Comparison of ENCODE assay signal across 22 mouse cellular contexts in the genomic region with DNA sequence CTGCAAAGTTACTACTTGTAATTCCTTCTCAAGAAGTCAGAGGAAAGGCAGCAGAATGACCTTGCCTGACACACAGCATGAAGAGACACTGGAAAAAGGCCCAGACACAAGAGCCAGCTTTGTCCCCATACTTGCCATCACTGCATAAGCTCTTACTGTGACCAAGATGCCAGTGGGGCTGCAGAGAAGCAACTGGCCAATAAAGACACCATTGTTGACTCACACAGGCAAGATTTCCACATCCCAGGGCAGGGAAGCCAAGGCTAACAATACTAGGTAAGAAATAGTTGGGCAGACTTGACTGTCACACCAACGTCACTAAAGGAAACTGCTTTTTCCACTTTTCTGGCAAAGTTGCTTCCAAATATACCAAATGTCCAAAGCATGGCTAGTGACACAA. TPM values are rescaled to one million over a fixed set of nuclear protein-coding genes. Genes with fewer than 3 reads are reported as not detected.
DNase-seq lines count a peak whose midpoint lies in the region; ATAC-seq lines count a peak whose summit lies in the region.
"Had no signal": no experiment of that assay in that cellular context is flagged by ENCODE, and none has a peak within 500 bp of the region (broad histone marks: within the 10 kb centered on the region; RNA-seq: fewer than 3 reads in every experiment).

No protein-coding gene starts in this region.

- no peak for ATAC-seq in heart, embryonic 14.5 days (ENCODE audit: insufficient number of reproducible peaks, insufficient read depth, low FRiP score, low read depth)
- ATAC-seq: forebrain, embryonic 13.5 days; forebrain, postnatal 0 days; intestine, embryonic 16.5 days had no signal

- H3K27ac ChIP-seq in heart, embryonic 14.5 days (replicated peaks in 1 of 2; ENCODE audit: control insufficient read depth in 1 of 2, insufficient read depth in 1 of 2, low read depth in 2 of 2, low read length in 2 of 2) = peak overlapping the region; percentile 1 to 15; a peak in 1 of 4 replicates
- H3K27ac ChIP-seq: embryonic facial prominence, embryonic 12.5 days; forebrain, embryonic 13.5 days; hindbrain, embryonic 15.5 days had no signal

- DNase-seq in adrenal gland, adult 2 months = peak; percentile 59
- DNase-seq in adrenal gland, adult 18-20 months (ENCODE audit: low spot score in 2 of 2) = no peak
- no peak for DNase-seq in heart, adult 11 months
- peak; percentile 59 for DNase-seq in 3134 (ENCODE audit: extremely low read depth, insufficient read length, low spot score)
- DNase-seq in fat pad, adult 2 months (ENCODE audit: extremely low read depth, low read depth, low spot score) = peak; percentile 92
- no peak for DNase-seq in layer of hippocampus, postnatal 14 days (ENCODE audit: low spot score in 2 of 2)
- DNase-seq in spleen, postnatal 4 days (ENCODE audit: low spot score in 2 of 2) = no peak
- DNase-seq: cerebellum, adult 11-12 months; cerebellum, adult 9-10 months; cerebellum, postnatal 25 days; forebrain, postnatal 0 days; gastrocnemius, postnatal 36 days; heart, postnatal 36 days; kidney, adult 2 months had no signal

- H3K36me3 ChIP-seq in heart, embryonic 14.5 days (ENCODE audit: control insufficient read depth, insufficient read depth, low read length) = no peaks in the 10 kb centered on the region
- H3K36me3 ChIP-seq: embryonic facial prominence, embryonic 12.5 days; heart, embryonic 10.5 days; heart, embryonic 15.5 days; hindbrain, embryonic 15.5 days had no signal

- no peaks in the 10 kb centered on the region for H3K27me3 ChIP-seq in heart, embryonic 14.5 days (ENCODE audit: control insufficient read depth, insufficient read depth, low read length)
- H3K27me3 ChIP-seq: embryonic facial prominence, embryonic 12.5 days; forebrain, embryonic 13.5 days; heart, embryonic 15.5 days; hindbrain, embryonic 15.5 days had no signal

- H3K9me3 ChIP-seq in heart, embryonic 14.5 days (ENCODE audit: control insufficient read depth, low read length) = no peaks in the 10 kb centered on the region
- H3K9me3 ChIP-seq: embryonic facial prominence, embryonic 12.5 days; forebrain, embryonic 13.5 days; heart, embryonic 10.5 days; heart, embryonic 15.5 days; hindbrain, embryonic 15.5 days had no signal

- H3K4me3 ChIP-seq in heart, embryonic 14.5 days (ENCODE audit: control insufficient read depth in 1 of 2, insufficient read depth in 1 of 2, low read depth in 1 of 2, low read length in 2 of 2) = no peak overlapping the region
- H3K4me3 ChIP-seq: embryonic facial prominence, embryonic 12.5 days; forebrain, embryonic 13.5 days; heart, embryonic 10.5 days; heart, embryonic 15.5 days; hindbrain, embryonic 15.5 days had no signal

- H3K4me1 ChIP-seq in heart, embryonic 14.5 days (ENCODE audit: control insufficient read depth in 2 of 2, insufficient read depth in 2 of 2, low read length in 2 of 2) = peaks cover 36 to 46% of the 10 kb centered on the region in 2 experiments

- no peak overlapping the region for H3K9ac ChIP-seq in heart, embryonic 14.5 days (ENCODE audit: low read length)
- H3K9ac ChIP-seq: embryonic facial prominence, embryonic 12.5 days; forebrain, embryonic 13.5 days; forebrain, postnatal 0 days; heart, embryonic 15.5 days; hindbrain, embryonic 15.5 days had no signal

- no peak overlapping the region for H3K4me2 ChIP-seq in heart, embryonic 14.5 days (ENCODE audit: low read length)
- H3K4me2 ChIP-seq: embryonic facial prominence, embryonic 12.5 days; forebrain, embryonic 13.5 days; heart, embryonic 15.5 days; hindbrain, embryonic 15.5 days had no signal

- WGBS in heart, embryonic 14.5 days = 88% methylated on average over 1 of the region's 1 CpGs

RNA-seq across cellular contexts. Expression of gene Tln2, which starts 20.0 kb away (rescaled TPM):
- total RNA-seq in adrenal gland, adult 2 months (2021) = 10 to 100 TPM; 21.7 to 24.7 TPM
- polyA plus RNA-seq in adrenal gland, adult 2 months (2012; rRNA removed) = 12.7 and 12.8 TPM in 2 replicates
- total RNA-seq in adrenal gland, adult 18-20 months (2021) = 10 to 100 TPM; 24.6 to 27.5 TPM
- 66.0 and 76.0 TPM in 2 replicates for polyA plus RNA-seq in heart, embryonic 14.5 days (2014; fragmentation: Nextera tagmentation; extraction: Ambion mirVana)
- 100 to 1,000 TPM; 112 to 130 TPM for total RNA-seq in layer of hippocampus, postnatal 14 days (2021)
- total RNA-seq: MEL had no signal

Comparison
In these comparisons a context has a peak if more than half of its experiments do, and no peak if none do; other contexts are left out.
1. DNase-seq: peak in adrenal gland, adult 2 months (single experiment), 3134 (single experiment) and fat pad, adult 2 months (single experiment); none in adrenal gland, adult 18-20 months (0 of 2), heart, adult 11 months (single experiment), layer of hippocampus, postnatal 14 days (0 of 2) and spleen, postnatal 4 days (0 of 2).